Mouse (Mus musculus) bone marrow macrophage, adult 2 months (primary cell): ENCODE results near the gene Krt24.

Source experiments
- CTCF ChIP-seq: IDR thresholded peaks from 2 replicates; pipeline ENCODE4 v1.5.1; 2012; ENCODE audit warnings: low read depth, mild to moderate bottlenecking, low read length, moderate library complexity
- POLR2A ChIP-seq: IDR thresholded peaks from 2 replicates; pipeline ENCODE4 v1.6.1; 2012; ENCODE audit warnings: mild to moderate bottlenecking, low read depth, low read length, borderline replicate concordance

GRCm38 (mm10) chr11:99295039-99295438 is 10.0 kb upstream of the Krt24 start:
- TF ChIP-seq CTCF (no peak), POLR2A (no peak)
